Mouse (Mus musculus): Measurements from ENCODE around the gene Klhdc1.
A peak's percentile ranks its signal among the peaks of the same experiment; 100 is the strongest.

The Klhdc1 gene

DNA sequence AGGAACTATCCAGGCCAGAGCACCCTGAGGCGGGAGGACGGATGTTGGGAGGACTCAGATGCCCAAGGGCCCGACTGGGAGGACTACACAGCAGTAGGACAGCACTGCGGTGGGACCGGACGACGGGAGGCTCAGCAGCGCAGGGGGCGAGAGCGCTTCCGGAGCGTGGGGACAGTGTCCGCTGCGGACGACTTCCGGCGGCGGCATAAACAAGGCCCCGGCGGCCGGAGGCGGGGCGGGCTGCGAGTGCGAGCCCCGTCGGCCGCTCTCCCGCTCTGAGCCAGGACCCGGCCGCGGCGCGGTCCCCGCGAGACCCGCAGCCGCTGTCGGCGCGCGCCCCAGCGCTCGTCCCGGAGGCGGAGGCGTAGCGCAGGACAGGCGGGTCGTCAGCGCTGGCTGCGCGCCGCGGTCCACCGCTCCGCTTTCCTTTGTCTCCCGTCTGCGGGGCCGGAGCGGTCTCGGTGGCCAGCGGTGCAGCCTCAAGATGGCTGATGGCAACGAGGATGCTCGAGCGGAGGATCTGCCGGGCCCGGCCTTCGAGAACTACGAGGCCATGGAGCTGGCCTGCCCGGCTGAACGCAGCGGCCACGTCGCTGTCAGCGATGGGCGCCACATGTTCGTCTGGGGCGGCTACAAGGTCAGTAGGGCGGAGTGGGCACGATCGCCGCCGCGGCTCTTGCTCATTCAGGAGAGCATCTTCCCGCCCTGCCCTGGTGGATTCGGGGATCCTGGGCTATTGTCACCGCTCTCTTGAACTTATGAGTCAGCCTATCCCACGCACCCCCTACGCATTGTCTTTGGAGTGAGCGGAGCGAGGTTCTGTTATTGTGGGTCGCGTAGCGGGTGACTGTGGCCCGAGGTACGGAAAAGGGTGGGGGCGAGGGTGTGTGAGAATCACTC lies 55.8 kb downstream of the Klhdc1 start, which contains the start of gene Klhdc2:
Klhdc2 (plus strand) TSS at position 171 of the 900 bp plus-strand sequence.
- peak; percentile 85 to 88 for DNase-seq (ENCODE audit: low spot score in 2 of 2)

DNA sequence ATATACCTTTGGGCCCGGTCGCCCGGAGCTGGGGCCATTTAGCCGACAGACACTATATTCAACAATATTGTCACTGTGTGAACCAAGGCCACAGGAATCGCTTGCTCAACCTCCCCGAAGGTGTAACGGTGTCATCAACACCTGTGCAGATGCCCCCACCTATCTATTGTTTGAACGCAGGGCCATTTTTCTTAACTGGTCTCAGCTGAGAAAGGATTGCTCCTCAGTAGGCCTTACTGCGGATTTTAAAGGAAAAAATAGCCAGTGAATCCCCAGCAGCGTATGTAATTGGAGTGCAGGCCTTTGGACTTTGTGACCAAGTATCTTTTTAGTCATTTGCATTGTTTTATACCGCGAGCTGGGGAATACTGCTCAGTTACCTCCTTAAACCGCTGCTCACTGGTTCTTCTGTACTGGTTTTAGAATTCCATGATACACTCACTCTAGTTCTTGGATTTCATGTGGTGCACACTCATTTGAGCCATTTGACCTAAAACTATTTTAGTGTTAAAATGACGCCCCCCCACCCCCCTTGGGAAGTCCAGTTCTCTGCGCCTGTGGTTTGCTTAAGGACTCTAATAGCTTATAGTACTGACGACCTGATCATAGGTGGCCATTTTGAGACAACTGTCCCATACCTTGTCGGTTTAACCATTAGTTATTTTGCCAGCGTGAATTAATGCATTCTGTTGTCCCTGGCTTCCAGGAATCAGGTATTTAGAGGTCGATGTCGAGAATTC lies 56.6 kb downstream of the Klhdc1 start:
- no peak for DNase-seq (ENCODE audit: low spot score in 2 of 2)

DNA sequence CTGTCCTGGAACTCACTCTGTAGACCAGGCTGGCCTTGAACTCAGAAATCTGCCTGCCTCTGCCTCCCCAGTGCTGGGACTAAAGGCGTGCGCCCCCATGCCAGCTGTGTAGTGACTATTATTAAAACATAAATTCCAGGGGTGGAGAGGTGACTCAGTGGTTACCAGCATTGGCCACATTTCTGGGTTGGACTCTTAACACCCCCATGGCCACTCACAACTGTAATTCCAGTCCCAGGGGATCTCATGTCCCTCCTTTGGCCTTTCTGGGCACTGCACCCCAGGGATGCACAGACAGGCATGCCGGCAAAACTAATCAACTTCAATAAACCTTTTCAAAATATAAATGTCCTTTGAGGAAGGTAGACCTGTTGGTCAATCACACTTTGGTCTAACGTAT lies 57.3 kb downstream of the Klhdc1 start:
- no peak for DNase-seq (ENCODE audit: low spot score in 2 of 2)

DNA sequence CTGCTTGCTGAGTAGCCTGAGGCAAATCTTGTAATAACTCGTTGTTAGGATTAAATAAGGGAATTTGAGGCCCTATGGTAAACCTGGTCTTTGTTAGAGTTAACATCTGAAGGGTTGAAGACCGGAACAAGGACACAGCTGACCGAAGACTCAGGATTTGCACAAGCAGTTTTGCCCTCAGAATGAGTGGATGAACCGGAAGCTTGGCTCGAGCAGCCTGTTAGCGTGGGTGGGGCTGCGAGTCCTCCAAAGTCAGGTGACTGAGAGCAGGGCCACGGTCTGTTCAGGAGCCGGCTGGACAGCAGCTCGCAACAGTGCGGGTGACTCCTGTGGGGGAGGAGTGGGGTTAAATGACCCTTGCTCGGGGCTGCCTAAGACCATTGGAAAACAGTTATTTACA lies 58.3 kb downstream of the Klhdc1 start:
- no peak for DNase-seq (ENCODE audit: low spot score in 2 of 2)

DNA sequence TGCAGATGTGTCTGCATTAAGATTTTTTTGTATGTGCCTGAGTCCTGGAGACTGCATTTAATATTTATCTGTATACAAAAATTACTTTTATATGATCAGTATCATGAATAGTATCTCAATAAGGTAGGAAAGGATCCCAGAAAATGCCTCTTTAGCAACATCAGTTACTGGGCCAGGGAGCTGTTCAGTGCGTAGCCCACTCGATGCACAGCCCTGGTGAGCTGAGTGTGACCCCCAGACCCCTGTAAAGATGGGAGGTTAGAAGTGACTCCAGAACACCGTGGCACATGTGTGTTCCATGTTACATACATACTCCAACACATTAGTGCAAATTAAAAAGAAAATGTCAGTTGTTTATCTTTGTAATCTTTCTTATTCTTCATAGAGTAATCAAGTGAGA lies 58.9 kb downstream of the Klhdc1 start:
- DNase-seq (ENCODE audit: low spot score in 2 of 2): no peak

DNA sequence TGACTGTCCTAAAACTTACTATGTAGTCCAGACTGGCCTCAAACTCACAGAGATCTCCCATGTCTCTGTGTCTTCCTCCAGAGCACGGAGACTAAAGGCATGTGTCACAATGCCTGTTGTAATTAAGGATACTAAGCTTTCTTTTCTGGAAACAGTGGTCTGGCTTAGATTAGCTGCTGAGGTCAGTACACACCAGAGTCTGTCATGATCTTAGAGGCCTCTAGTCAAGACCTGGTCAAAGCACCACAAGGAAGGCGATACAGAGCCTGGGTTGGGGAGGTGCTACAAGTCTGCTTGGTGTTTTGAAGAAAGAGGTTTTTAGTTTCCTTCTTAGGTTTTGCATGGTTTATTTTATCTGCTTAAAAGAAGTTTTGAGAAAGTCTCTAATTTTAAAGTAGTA lies 59.4 kb downstream of the Klhdc1 start:
- DNase-seq (ENCODE audit: low spot score in 2 of 2): no peak

DNA sequence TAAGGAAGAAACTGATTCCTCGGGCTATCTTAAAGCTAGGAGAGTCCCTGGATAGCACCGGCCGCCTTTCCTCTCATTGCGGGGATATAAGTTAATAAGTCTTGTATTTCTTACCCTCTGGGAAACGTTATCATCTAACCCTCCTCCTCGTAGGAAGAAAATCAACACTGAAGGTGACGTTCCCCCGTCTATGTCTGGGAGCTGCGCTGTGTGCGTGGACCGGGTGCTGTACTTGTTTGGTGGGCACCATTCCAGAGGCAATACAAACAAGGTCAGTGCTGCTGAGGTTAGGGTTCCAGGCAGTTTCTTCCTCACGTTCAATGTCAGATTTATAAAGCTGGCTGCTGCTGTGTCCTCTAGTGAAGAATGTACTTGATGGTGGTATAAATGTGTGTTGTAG lies 61.2 kb downstream of the Klhdc1 start:
- DNase-seq (ENCODE audit: low spot score in 2 of 2): no peak

DNA sequence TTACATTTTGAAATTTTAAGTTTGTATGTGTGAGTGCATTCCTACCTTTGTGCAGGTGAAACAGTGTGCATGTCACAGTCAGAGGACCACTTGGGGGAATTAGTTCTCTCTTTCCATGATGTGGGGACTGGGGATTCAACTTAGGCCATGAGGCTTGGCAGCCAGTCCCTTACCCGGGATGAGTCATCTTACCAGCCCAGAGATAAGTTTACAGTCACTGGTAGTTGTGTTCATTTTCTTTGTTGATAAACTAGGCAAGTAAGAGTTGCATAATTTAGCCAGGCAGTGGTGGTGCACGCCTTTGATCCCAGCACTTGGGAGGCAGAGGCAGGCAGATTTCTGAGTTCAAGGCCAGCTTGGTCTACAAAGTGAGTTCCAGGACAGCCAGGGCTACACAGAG lies 63.1 kb downstream of the Klhdc1 start:
- no peak for DNase-seq (ENCODE audit: low spot score in 2 of 2)

DNA sequence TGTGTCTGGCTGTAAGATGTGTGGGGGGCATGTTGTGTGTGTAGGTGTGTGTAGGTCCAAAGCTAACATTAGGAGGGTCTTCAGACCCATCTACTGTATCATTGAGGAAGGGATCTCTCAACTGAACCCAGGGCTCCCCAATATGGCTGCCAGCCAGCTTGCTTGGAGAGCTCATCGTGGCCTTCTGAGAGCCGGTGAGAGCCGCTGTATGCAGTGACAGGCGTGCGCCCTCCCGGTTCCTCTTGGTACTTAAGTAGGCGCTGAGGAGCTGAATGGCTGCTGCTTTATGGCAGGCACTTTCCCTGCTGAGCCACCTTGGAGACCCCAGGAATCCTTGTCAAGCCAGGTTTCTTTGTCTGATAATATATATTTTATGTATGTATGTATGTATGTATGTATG lies 65.4 kb downstream of the Klhdc1 start:
- DNase-seq (ENCODE audit: low spot score in 2 of 2): no peak

DNA sequence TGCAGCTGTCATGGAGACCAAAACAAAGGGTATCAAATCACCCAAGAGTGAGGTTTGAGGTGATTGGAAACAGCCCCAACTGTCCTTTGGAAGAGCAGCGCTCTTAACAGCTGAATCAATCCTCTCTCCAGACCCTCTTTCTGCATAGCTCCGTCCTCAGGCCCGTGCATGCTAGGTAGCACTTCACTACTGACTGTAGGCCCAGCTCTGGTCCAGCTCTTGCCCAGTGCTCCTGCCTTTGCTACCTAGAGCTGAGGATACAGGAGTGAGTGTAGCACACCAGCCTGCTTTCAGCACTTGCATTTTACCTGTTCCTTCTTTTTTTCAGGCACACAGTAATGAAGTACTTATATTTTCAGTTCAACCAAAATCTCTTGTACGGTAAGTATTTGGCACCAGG lies 68.7 kb downstream of the Klhdc1 start:
- no peak for DNase-seq (ENCODE audit: low spot score in 2 of 2)

DNA sequence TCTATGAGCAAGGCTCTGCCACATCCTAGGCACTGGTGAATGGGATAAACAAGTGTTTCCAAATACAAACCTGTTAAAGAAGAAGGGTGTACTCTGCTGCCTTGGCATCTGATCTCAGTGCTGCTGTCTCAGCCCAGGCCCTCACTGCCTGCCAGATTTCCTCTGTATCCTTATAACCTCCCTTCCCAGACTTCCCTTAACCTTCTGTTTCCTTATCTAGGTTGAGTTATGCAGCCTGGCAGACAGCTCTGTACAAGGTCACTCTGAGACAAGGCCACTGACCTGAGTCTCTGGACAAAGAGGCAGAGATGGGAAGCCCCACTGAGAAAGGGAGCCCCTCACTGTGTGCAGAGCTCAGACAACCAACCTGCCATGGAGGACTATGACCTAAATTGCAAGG lies 77.5 kb downstream of the Klhdc1 start:
- DNase-seq (ENCODE audit: low spot score in 2 of 2): no peak

DNA sequence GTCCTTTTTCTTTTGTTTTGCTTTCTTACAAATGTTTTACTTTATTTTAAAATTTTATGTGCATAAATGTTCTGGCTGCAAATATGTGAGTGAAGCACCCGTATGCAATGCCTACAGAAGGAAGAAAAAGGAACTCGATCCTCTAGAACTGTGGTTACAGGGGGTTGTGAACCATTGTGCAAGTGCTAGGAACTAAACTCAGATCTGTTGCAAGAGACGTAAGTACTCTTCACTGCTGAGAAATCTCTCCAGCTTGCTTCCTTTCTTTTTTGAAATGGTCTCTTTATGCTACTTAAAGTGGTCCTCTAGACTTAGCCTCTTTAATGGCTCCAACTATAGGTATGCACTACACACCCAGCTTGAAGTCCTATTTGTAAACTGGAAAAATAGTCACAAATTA lies 90.2 kb downstream of the Klhdc1 start:
- DNase-seq (ENCODE audit: low spot score in 2 of 2): no peak

DNA sequence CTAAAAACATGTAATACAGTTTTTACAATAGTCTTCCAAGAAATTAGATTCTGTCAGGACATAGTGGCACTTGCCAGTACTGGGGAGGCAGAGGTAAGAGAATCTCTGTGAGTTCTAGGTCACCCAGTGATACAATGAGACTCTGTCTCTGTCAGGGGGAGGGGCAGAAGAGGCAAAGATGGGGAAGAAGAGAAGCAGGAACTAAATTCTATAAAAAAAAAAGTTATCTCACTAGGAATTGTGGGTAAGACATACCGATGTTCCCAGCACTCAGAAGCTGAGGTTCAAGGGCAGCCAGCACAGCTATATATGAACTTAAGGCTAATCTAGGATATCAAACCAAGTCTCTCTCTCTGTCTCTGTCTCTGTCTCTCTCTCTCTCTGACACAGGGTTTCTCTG lies 91.2 kb downstream of the Klhdc1 start:
- DNase-seq (ENCODE audit: low spot score in 2 of 2): no peak

DNA sequence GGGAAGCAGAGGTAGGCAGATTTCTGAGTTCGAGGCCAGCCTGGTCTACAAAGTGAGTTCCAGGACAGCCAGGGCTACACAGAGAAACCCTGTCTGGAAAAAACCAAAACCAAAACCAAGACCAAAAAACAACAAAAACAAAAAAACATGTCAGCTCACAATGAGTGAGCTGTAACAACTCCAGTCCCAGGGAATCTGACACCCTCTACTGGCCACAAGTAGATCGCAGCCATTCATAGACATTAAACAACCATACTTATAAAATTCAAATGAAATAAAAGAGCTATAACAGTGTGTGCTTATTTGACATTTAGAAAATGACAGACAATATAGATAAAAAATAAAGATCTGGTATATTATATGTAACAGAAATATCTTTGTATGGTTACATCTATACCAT lies 92.6 kb downstream of the Klhdc1 start:
- DNase-seq (ENCODE audit: low spot score in 2 of 2): peak in 1 of 2 experiments; percentile 35
